Mouse (Mus musculus) forebrain, embryonic 10.5 days (tissue): Measurements from ENCODE around the gene Fam71f1. TPM values are rescaled to one million over a fixed set of nuclear protein-coding genes. Genes with fewer than 3 reads are reported as not detected.
"Not testable (repeated sequence)": the region's sequence is repeated elsewhere in the genome, so short reads cannot be mapped to it uniquely, and the experiment has no call there.

ENCODE experiments used
- DNase-seq: peaks from one replicate; pipeline ENCODE4 v3.0.0-alpha.2; 2017; ENCODE audit warnings: low spot score; ENCODE audit errors: extremely low spot score
- H3K27ac ChIP-seq: fragments of 300-500 bp; sonication (generic); 2 replicates; pipeline ENCODE4 v1.5.1; 2016; ENCODE audit warnings: mild to moderate bottlenecking
- H3K27me3 ChIP-seq: fragments of 300-500 bp; sonication (generic); 2 replicates; pipeline ENCODE4 v1.6.1; 2016; ENCODE audit warnings: mild to moderate bottlenecking; ENCODE audit not compliant: poor library complexity, severe bottlenecking
- H3K36me3 ChIP-seq: fragments of 300-500 bp; sonication (generic); replicated peaks from 2 replicates; pipeline ENCODE4 v1.6.1; 2016; ENCODE audit warnings: mild to moderate bottlenecking, moderate library complexity
- H3K4me1 ChIP-seq: fragments of 300-500 bp; sonication (generic); 2 replicates; pipeline ENCODE4 v1.6.1; 2016
- H3K4me3 ChIP-seq: fragments of 300-500 bp; sonication (generic); 2 replicates; pipeline ENCODE4 v1.5.1; 2016; ENCODE audit warnings: mild to moderate bottlenecking, moderate library complexity
- H3K9me3 ChIP-seq: fragments of 300-500 bp; sonication (generic); 2 replicates; pipeline ENCODE4 v1.6.1; 2016; ENCODE audit warnings: mild to moderate bottlenecking, moderate library complexity
- WGBS: fragments of 180-500 bp; shearing (Covaris S2); methylation state at CpG from one replicate; pipeline ENCODE4 v1.1.7; 2016; 5-methylcytosine and 5-hydroxymethylcytosine counted together
- polyA plus RNA-seq: library from polyadenylated mRNA; unstranded; fragments of >200 nt; fragmentation: Nextera tagmentation; extraction: Ambion mirVana; gene quantifications from 2 replicates; pipeline ENCODE4 v1.2.1, GENCODE M21; 2016

The Fam71f1 gene
- polyA plus RNA-seq, 1 experiment from 2014 or later, result not detected

GRCm38 (mm10) chr6:29303251-29303650, 15.7 kb upstream of the Fam71f1 start:
- DNase-seq, result no peak

DNA sequence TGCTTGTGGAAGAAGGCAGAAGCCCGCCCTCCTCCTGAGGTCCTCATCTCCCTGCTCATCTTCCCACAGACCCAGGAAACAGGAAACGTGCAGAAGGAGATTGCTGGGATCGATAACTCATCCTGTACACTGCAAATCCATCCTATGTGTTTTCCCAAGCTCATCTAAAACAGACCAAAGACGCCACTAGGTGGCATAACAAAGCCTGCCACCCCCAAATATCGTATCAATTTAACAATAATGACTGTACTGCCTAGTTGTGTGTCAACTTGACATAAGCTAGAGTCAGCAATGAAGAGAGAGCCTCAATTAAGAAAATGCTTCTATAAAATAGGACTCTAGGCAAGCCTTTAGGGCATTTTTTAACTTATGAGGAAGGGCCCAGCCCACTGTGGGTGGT, 15.2 kb upstream of the Fam71f1 start:
- no peaks in the 10 kb centered on the region; the same call in 1 of the 2 replicates for H3K9me3 ChIP-seq
- H3K27me3 ChIP-seq, result no peaks in the 10 kb centered on the region; the same call in 1 of the 2 replicates
- H3K4me1 ChIP-seq, result peaks cover 4% of the 10 kb centered on the region; the same call in 1 of the 2 replicates
- no peak overlapping the region for H3K27ac ChIP-seq
- DNase-seq, result no peak
- 62% methylated on average over 5 of the region's 5 CpGs for WGBS
- H3K4me3 ChIP-seq, result no peak overlapping the region
- H3K36me3 ChIP-seq, result no peaks in the 10 kb centered on the region

More at GRCm38 (mm10) chr6:29303251-29303650, 15.7 kb upstream of the Fam71f1 start:
- H3K27me3 ChIP-seq, result no peaks in the 10 kb centered on the region; the same call in 1 of the 2 replicates
- no peaks in the 10 kb centered on the region for H3K36me3 ChIP-seq
- peaks cover 4% of the 10 kb centered on the region; the same call in 1 of the 2 replicates for H3K4me1 ChIP-seq
- no peak overlapping the region for H3K27ac ChIP-seq
- H3K9me3 ChIP-seq, result no peaks in the 10 kb centered on the region; the same call in 1 of the 2 replicates
- no peak overlapping the region for H3K4me3 ChIP-seq

- Histone ChIP-seq H3K27me3 (no peaks in the 10 kb centered on the region; the same call in 1 of the 2 replicates), H3K4me1 (peaks cover 4% of the 10 kb centered on the region; the same call in 1 of the 2 replicates), H3K4me3 (no peak overlapping the region), H3K27ac (no peak overlapping the region), H3K36me3 (no peaks in the 10 kb centered on the region), H3K9me3 (no peaks in the 10 kb centered on the region; the same call in 1 of the 2 replicates)
- no peak for DNase-seq
- 89% methylated on average over 4 of the region's 4 CpGs for WGBS
Measured at GRCm38 (mm10) chr6:29305462-29305861, 13.5 kb upstream of the Fam71f1 start.

GRCm38 (mm10) chr6:29308846-29309605, 9.9 kb upstream of the Fam71f1 start:
- H3K27ac ChIP-seq, result no peak overlapping the region
- no peaks in the 10 kb centered on the region for H3K36me3 ChIP-seq
- no peaks in the 10 kb centered on the region for H3K27me3 ChIP-seq
- DNase-seq, result no peak
- no peak overlapping the region for H3K4me3 ChIP-seq
- H3K4me1 ChIP-seq, result 0 out of 2 replicates have a peak, but pooled peaks cover 3% of the 10 kb centered on the region
- WGBS, result 88% methylated on average over 16 of the region's 16 CpGs
- H3K9me3 ChIP-seq, result no peaks in the 10 kb centered on the region; the same call in 1 of the 2 replicates

GRCm38 (mm10) chr6:29313690-29314202, 5.2 kb upstream of the Fam71f1 start:
- Histone ChIP-seq H3K27ac (no peak overlapping the region), H3K9me3 (no peaks in the 10 kb centered on the region), H3K27me3 (no peaks in the 10 kb centered on the region), H3K4me3 (no peak overlapping the region), H3K36me3 (no peaks in the 10 kb centered on the region), H3K4me1 (peaks cover 5% of the 10 kb centered on the region; the same call in 1 of the 2 replicates)
- WGBS, result 68% methylated on average over 14 of the region's 14 CpGs
- no peak for DNase-seq

DNA sequence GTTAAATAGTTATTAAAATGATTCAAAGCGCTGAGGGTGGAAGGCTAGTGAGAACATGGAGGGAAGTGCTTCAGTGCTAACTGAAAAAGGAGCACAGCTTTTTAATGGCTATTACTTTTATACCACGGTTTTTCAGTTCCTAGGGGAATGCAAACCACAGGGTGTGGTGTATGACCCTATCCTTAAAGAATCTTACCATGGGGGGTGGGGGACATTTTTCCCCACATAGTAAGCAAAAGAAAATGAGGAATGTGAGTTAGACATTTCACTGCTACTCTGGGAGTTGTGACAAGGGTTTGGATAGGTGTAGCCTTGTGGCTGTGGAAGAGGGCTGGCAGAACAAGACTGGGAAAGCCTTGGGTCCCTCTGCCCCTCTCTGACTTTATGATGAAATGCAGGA, 1.7 kb upstream of the Fam71f1 start:
- H3K4me3 ChIP-seq, result no peak overlapping the region
- no peak for DNase-seq
- no peak overlapping the region for H3K27ac ChIP-seq
- no peaks in the 10 kb centered on the region for H3K27me3 ChIP-seq
- H3K36me3 ChIP-seq, result no peaks in the 10 kb centered on the region
- no peaks in the 10 kb centered on the region for H3K9me3 ChIP-seq
- H3K4me1 ChIP-seq, result peaks cover 7% of the 10 kb centered on the region; the same call in 1 of the 2 replicates
- 81% methylated on average over 2 of the region's 2 CpGs for WGBS

GRCm38 (mm10) chr6:29317941-29318340, 999 bp upstream of the Fam71f1 start:
- DNase-seq, result no peak
- WGBS, result 83% methylated on average over 3 of the region's 3 CpGs
- H3K36me3 ChIP-seq, result no peaks in the 10 kb centered on the region

DNA sequence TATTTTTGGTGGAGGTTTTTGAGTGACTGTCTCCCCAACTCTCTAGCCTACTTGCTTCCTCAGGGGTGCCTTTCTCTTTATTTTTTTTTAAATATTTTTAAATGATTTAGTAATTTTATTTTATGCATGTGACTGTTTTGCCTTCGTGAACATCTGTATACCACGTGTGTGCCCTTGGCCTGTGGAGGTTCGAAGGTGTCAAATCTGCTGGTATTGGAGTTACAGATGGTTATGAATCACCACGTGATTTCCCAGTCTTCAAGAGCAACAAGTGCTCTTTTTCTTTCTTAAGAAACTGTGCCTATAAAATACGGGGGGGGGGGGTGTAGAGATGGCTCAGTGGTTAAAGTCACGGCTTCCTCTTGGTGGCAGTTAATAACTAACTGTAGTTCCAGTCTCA, 2.6 kb downstream of the Fam71f1 start:
- Histone ChIP-seq H3K9me3 (no peaks in the 10 kb centered on the region), H3K36me3 (no peaks in the 10 kb centered on the region), H3K27me3 (no peaks in the 10 kb centered on the region), H3K27ac (no peak overlapping the region), H3K4me1 (peaks cover 4% of the 10 kb centered on the region; the same call in 1 of the 2 replicates), H3K4me3 (no peak overlapping the region)
- no peak for DNase-seq
- WGBS, result 85% methylated on average over 6 of the region's 6 CpGs

More at GRCm38 (mm10) chr6:29317941-29318340, 999 bp upstream of the Fam71f1 start:
- Histone ChIP-seq H3K4me1 (peaks cover 7% of the 10 kb centered on the region; the same call in 1 of the 2 replicates), H3K27ac (no peak overlapping the region), H3K4me3 (no peak overlapping the region), H3K9me3 (no peaks in the 10 kb centered on the region), H3K27me3 (no peaks in the 10 kb centered on the region)

DNA sequence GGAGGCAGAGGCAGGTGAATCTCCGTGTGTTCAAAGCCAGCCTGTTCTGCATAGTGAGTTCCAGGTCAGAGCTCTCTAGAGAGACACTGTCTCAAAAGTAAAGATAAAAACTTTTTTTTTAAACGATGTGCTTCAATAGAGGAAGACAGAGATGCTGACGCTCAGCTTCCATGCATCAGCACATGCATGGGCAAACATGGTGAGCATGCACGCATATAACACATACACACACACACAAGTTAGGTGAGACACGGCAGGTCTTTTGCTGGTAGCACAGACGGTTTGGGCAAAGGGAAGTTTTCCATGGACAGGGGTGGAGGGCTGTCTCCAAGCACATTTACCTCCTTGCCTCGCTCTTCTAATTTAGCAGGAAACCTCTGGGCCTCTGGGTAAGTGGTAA, 3.2 kb downstream of the Fam71f1 start:
- H3K36me3 ChIP-seq, result no peaks in the 10 kb centered on the region
- 91% methylated on average over 7 of the region's 7 CpGs for WGBS
- H3K27ac ChIP-seq, result no peak overlapping the region
- no peaks in the 10 kb centered on the region for H3K27me3 ChIP-seq
- H3K9me3 ChIP-seq, result no peaks in the 10 kb centered on the region
- peaks cover 4% of the 10 kb centered on the region; the same call in 1 of the 2 replicates for H3K4me1 ChIP-seq
- DNase-seq, result no peak
- no peak overlapping the region for H3K4me3 ChIP-seq

- whole genome bisulfite sequencing, result 85% methylated on average over 4 of the region's 4 CpGs
- Histone ChIP-seq H3K27ac (no peak overlapping the region), H3K4me3 (no peak overlapping the region), H3K27me3 (no peaks in the 10 kb centered on the region), H3K9me3 (no peaks in the 10 kb centered on the region), H3K4me1 (peaks cover 4% of the 10 kb centered on the region; the same call in 1 of the 2 replicates), H3K36me3 (no peaks in the 10 kb centered on the region)
- DNase-seq, result no peak
Measured at GRCm38 (mm10) chr6:29322735-29323134, 3.8 kb downstream of the Fam71f1 start.

- DNase-seq, result no peak
- Histone ChIP-seq H3K4me1 (no peaks in the 10 kb centered on the region), H3K27me3 (no peaks in the 10 kb centered on the region), H3K4me3 (no peak overlapping the region), H3K36me3 (no peaks in the 10 kb centered on the region), H3K9me3 (no peaks in the 10 kb centered on the region), H3K27ac (no peak overlapping the region)
- WGBS, result 90% methylated on average over 9 of the region's 9 CpGs
Measured at GRCm38 (mm10) chr6:29326961-29327360, 8.0 kb downstream of the Fam71f1 start.

GRCm38 (mm10) chr6:29329514-29329913, 10.6 kb downstream of the Fam71f1 start:
- Histone ChIP-seq H3K27ac (no peak overlapping the region), H3K4me3 (no peak overlapping the region), H3K27me3 (no peaks in the 10 kb centered on the region), H3K4me1 (no peaks in the 10 kb centered on the region), H3K9me3 (no peaks in the 10 kb centered on the region), H3K36me3 (no peaks in the 10 kb centered on the region)
- DNase-seq, result no peak
- WGBS, result 80% methylated on average over 4 of the region's 4 CpGs

- not testable (repeated sequence) for H3K4me3 ChIP-seq
Measured at GRCm38 (mm10) chr6:29346512-29346911, 27.6 kb downstream of the Fam71f1 start.

More at GRCm38 (mm10) chr6:29346512-29346911, 27.6 kb downstream of the Fam71f1 start:
- not testable (repeated sequence) for H3K36me3 ChIP-seq, H3K27me3 ChIP-seq, DNase-seq, H3K27ac ChIP-seq, H3K9me3 ChIP-seq
- WGBS, result 91% methylated on average over 2 of the region's 2 CpGs
- H3K4me1 ChIP-seq, result peaks cover 17% of the 10 kb centered on the region
